Mouse (Mus musculus): ENCODE measurements around the gene Pgrmc2.

DNA sequence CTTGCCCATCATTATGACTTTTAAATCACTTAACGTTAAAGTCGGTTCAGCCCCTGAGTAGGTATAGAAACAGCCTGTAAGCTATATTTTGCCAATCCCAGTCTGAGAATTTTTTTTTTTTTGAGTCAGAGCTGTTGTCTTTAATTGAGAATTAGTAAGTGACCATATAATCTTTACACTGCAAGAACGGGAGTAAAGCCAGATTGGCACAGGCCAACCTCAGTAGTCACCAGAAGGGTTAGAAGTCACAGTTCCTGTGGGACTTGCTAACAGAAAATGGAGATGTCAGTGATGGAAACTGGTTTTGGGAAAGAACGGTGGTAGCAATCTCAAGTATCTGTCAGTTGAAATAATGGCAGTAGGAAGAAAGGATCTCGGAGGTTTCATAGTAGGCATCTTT lies 1.6 kb upstream of the Pgrmc2 start:
- TF ChIP-seq GATA1 (IDR thresholded peaks at IDR 0.05; ENCODE audit: low read length) (no peak), TAL1 (IDR thresholded peaks at IDR 0.05; ENCODE audit: low read length) (no peak)

Data from erythroblast, embryonic 14.5 days (primary cell).